Mouse (Mus musculus): ENCODE results near the gene Dpyd. TPM values are rescaled to one million over a fixed set of nuclear protein-coding genes. Genes with fewer than 3 reads are reported as not detected.

The Dpyd gene
- polyA plus RNA-seq, 1 experiment from 2014 or later = 6.4 TPM

GRCm38 (mm10) chr3:119329063-119329462, 767.1 kb downstream of the Dpyd start:
- no peak for DNase-seq (ENCODE audit: low spot score)
- no peaks in the 10 kb centered on the region for H3K27me3 ChIP-seq (ENCODE audit: control insufficient read depth, insufficient read depth, low read length)
- H3K4me3 ChIP-seq (ENCODE audit: low read depth, low read length) = no peak overlapping the region
- no peak overlapping the region for H3K4me2 ChIP-seq (ENCODE audit: low read depth, low read length)
- no peak for ATAC-seq (replicated peaks; ENCODE audit: insufficient number of reproducible peaks, low FRiP score, low TSS enrichment, low read depth)
- WGBS = 71% methylated on average over 7 of the region's 7 CpGs
- H3K4me1 ChIP-seq (ENCODE audit: control insufficient read depth, insufficient read depth, low read length) = no peaks in the 10 kb centered on the region
- no peaks in the 10 kb centered on the region for H3K36me3 ChIP-seq (replicated peaks; ENCODE audit: control insufficient read depth, insufficient read depth, low read depth, low read length)
- H3K27ac ChIP-seq (replicated peaks; ENCODE audit: low read depth, low read length) = no peak overlapping the region
- H3K9ac ChIP-seq (replicated peaks; ENCODE audit: low read length) = no peak overlapping the region
- H3K9me3 ChIP-seq (replicated peaks; ENCODE audit: control insufficient read depth, low read length) = no peaks in the 10 kb centered on the region

- Histone ChIP-seq H3K4me1 (ENCODE audit: control insufficient read depth, insufficient read depth, low read length) (no peaks in the 10 kb centered on the region), H3K9me3 (replicated peaks; ENCODE audit: control insufficient read depth, low read length) (no peaks in the 10 kb centered on the region), H3K4me3 (ENCODE audit: low read depth, low read length) (no peak overlapping the region), H3K9ac (replicated peaks; ENCODE audit: low read length) (no peak overlapping the region), H3K27me3 (ENCODE audit: control insufficient read depth, insufficient read depth, low read length) (no peaks in the 10 kb centered on the region), H3K4me2 (ENCODE audit: low read depth, low read length) (no peak overlapping the region), H3K36me3 (replicated peaks; ENCODE audit: control insufficient read depth, insufficient read depth, low read depth, low read length) (no peaks in the 10 kb centered on the region), H3K27ac (replicated peaks; ENCODE audit: low read depth, low read length) (no peak overlapping the region)
- ATAC-seq (replicated peaks; ENCODE audit: insufficient number of reproducible peaks, low FRiP score, low TSS enrichment, low read depth) = no peak
- WGBS = 38% methylated on average over 7 of the region's 7 CpGs
- no peak for DNase-seq (ENCODE audit: low spot score)
These were observed 771.7 kb downstream of the Dpyd start for GRCm38 (mm10) chr3:119333335-119334305.

GRCm38 (mm10) chr3:119361555-119362385, 799.8 kb downstream of the Dpyd start:
- H3K27me3 ChIP-seq (ENCODE audit: control insufficient read depth, insufficient read depth, low read length) = no peaks in the 10 kb centered on the region
- H3K9me3 ChIP-seq (replicated peaks; ENCODE audit: control insufficient read depth, low read length) = no peaks in the 10 kb centered on the region
- peak; percentile 79 for ATAC-seq (replicated peaks; ENCODE audit: insufficient number of reproducible peaks, low FRiP score, low TSS enrichment, low read depth)
- no peak overlapping the region for H3K4me2 ChIP-seq (ENCODE audit: low read depth, low read length)
- no peaks in the 10 kb centered on the region for H3K36me3 ChIP-seq (replicated peaks; ENCODE audit: control insufficient read depth, insufficient read depth, low read depth, low read length)
- H3K4me1 ChIP-seq (ENCODE audit: control insufficient read depth, insufficient read depth, low read length) = no peaks in the 10 kb centered on the region
- no peak overlapping the region for H3K9ac ChIP-seq (replicated peaks; ENCODE audit: low read length)
- H3K27ac ChIP-seq (replicated peaks; ENCODE audit: low read depth, low read length) = no peak overlapping the region
- whole genome bisulfite sequencing = 72% methylated on average over 13 of the region's 13 CpGs
- no peak overlapping the region for H3K4me3 ChIP-seq (ENCODE audit: low read depth, low read length)
- DNase-seq (ENCODE audit: low spot score) = peak; percentile 8

- DNase-seq (ENCODE audit: low spot score) (no peak), ATAC-seq (replicated peaks; ENCODE audit: insufficient number of reproducible peaks, low FRiP score, low TSS enrichment, low read depth) (no peak)
- H3K4me1 ChIP-seq (ENCODE audit: control insufficient read depth, insufficient read depth, low read length) = no peaks in the 10 kb centered on the region
- WGBS = 85% methylated on average over 3 of the region's 3 CpGs
- H3K4me3 ChIP-seq (ENCODE audit: low read depth, low read length) = no peak overlapping the region
- no peak overlapping the region for H3K27ac ChIP-seq (replicated peaks; ENCODE audit: low read depth, low read length)
- H3K36me3 ChIP-seq (replicated peaks; ENCODE audit: control insufficient read depth, insufficient read depth, low read depth, low read length) = no peaks in the 10 kb centered on the region
- no peaks in the 10 kb centered on the region for H3K27me3 ChIP-seq (ENCODE audit: control insufficient read depth, insufficient read depth, low read length)
- no peak overlapping the region for H3K4me2 ChIP-seq (ENCODE audit: low read depth, low read length)
- H3K9ac ChIP-seq (replicated peaks; ENCODE audit: low read length) = no peak overlapping the region
- no peaks in the 10 kb centered on the region for H3K9me3 ChIP-seq (replicated peaks; ENCODE audit: control insufficient read depth, low read length)
These were observed 800.5 kb downstream of the Dpyd start for GRCm38 (mm10) chr3:119362392-119362791.

GRCm38 (mm10) chr3:119368931-119369330, 807.0 kb downstream of the Dpyd start:
- H3K4me2 ChIP-seq (ENCODE audit: low read depth, low read length) = no peak overlapping the region
- 62% methylated on average over 2 of the region's 2 CpGs for WGBS
- H3K9me3 ChIP-seq (replicated peaks; ENCODE audit: control insufficient read depth, low read length) = no peaks in the 10 kb centered on the region
- DNase-seq (ENCODE audit: low spot score) (no peak), ATAC-seq (replicated peaks; ENCODE audit: insufficient number of reproducible peaks, low FRiP score, low TSS enrichment, low read depth) (no peak)
- H3K4me1 ChIP-seq (ENCODE audit: control insufficient read depth, insufficient read depth, low read length) = no peaks in the 10 kb centered on the region
- H3K27ac ChIP-seq (replicated peaks; ENCODE audit: low read depth, low read length) = no peak overlapping the region
- no peaks in the 10 kb centered on the region for H3K36me3 ChIP-seq (replicated peaks; ENCODE audit: control insufficient read depth, insufficient read depth, low read depth, low read length)
- no peak overlapping the region for H3K4me3 ChIP-seq (ENCODE audit: low read depth, low read length)
- H3K27me3 ChIP-seq (ENCODE audit: control insufficient read depth, insufficient read depth, low read length) = no peaks in the 10 kb centered on the region
- H3K9ac ChIP-seq (replicated peaks; ENCODE audit: low read length) = no peak overlapping the region

GRCm38 (mm10) chr3:119381119-119381518, 819.2 kb downstream of the Dpyd start:
- Histone ChIP-seq H3K4me1 (ENCODE audit: control insufficient read depth, insufficient read depth, low read length) (no peaks in the 10 kb centered on the region), H3K4me2 (ENCODE audit: low read depth, low read length) (no peak overlapping the region), H3K4me3 (ENCODE audit: low read depth, low read length) (no peak overlapping the region), H3K9ac (replicated peaks; ENCODE audit: low read length) (no peak overlapping the region), H3K27ac (replicated peaks; ENCODE audit: low read depth, low read length) (no peak overlapping the region), H3K27me3 (ENCODE audit: control insufficient read depth, insufficient read depth, low read length) (no peaks in the 10 kb centered on the region), H3K36me3 (replicated peaks; ENCODE audit: control insufficient read depth, insufficient read depth, low read depth, low read length) (no peaks in the 10 kb centered on the region), H3K9me3 (replicated peaks; ENCODE audit: control insufficient read depth, low read length) (no peaks in the 10 kb centered on the region)
- DNase-seq (ENCODE audit: low spot score) (no peak), ATAC-seq (replicated peaks; ENCODE audit: insufficient number of reproducible peaks, low FRiP score, low TSS enrichment, low read depth) (no peak)
- 77% methylated on average over 1 of the region's 1 CpGs for WGBS

- Histone ChIP-seq H3K9me3 (replicated peaks; ENCODE audit: control insufficient read depth, low read length) (no peaks in the 10 kb centered on the region), H3K27ac (replicated peaks; ENCODE audit: low read depth, low read length) (no peak overlapping the region), H3K4me3 (ENCODE audit: low read depth, low read length) (no peak overlapping the region), H3K9ac (replicated peaks; ENCODE audit: low read length) (no peak overlapping the region), H3K4me1 (ENCODE audit: control insufficient read depth, insufficient read depth, low read length) (no peaks in the 10 kb centered on the region), H3K36me3 (replicated peaks; ENCODE audit: control insufficient read depth, insufficient read depth, low read depth, low read length) (no peaks in the 10 kb centered on the region), H3K27me3 (ENCODE audit: control insufficient read depth, insufficient read depth, low read length) (no peaks in the 10 kb centered on the region), H3K4me2 (ENCODE audit: low read depth, low read length) (no peak overlapping the region)
- 89% methylated on average over 1 of the region's 1 CpGs for WGBS
- ATAC-seq (replicated peaks; ENCODE audit: insufficient number of reproducible peaks, low FRiP score, low TSS enrichment, low read depth) (no peak), DNase-seq (ENCODE audit: low spot score) (no peak)
These were observed 820.5 kb downstream of the Dpyd start for GRCm38 (mm10) chr3:119382395-119382794.

All from embryonic facial prominence, embryonic 11.5 days (tissue).